5 mouse cellular contexts compared by ENCODE assay signal in the genomic region with DNA sequence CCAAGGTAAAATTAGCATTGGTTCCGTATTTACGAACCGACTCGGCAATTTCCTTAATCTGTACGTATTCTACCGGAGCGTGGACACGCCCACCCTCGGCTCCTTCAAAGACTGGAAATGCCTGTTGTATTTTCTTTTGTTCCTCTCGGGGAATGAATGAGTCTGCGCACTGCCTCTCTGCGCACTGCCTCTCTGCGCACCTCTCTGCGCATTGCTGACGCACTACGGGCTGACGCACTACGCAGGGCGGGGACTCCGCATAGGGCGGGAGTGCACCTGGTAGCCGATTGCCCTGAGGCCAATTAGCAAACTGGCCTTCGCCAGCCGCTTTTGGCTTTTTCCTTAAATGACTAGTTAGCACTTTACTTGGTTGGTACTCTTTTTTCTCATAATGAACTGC.
DNase-seq lines count a peak whose midpoint lies in the region; TF ChIP-seq lines count a peak whose summit lies in the region.
"Not testable (repeated sequence)": the region's sequence is repeated elsewhere in the genome, so short reads cannot be mapped to it uniquely, and the experiment has no call there.

No protein-coding gene starts in this region.

- not testable (repeated sequence) for H3K36me3 ChIP-seq in kidney, adult 2 months (ENCODE audit: control insufficient read depth, insufficient read depth, low read length)

- not testable (repeated sequence) for TF ChIP-seq POLR2A in kidney, adult 2 months (IDR thresholded peaks at IDR 0.05; ENCODE audit: low read depth, low read length)

- not testable (repeated sequence) for H3K27ac ChIP-seq in kidney, adult 2 months (ENCODE audit: insufficient read depth, low read depth, low read length)

- H3K4me1 ChIP-seq in kidney, adult 2 months (ENCODE audit: control insufficient read depth, insufficient read depth, low read length) = not testable (repeated sequence)

- DNase-seq in heart, adult 8-10 months (ENCODE audit: low spot score) = peak; percentile 11
- peak; percentile 58 for DNase-seq in kidney, adult 2 months
- peak; percentile 46 for DNase-seq in lung, postnatal 36 days
- peak; percentile 39 for DNase-seq in right cerebral cortex, postnatal 25 days
- peak; percentile 26 for DNase-seq in thymus, postnatal 25 days

- 95% methylated on average over 12 of the region's 24 CpGs for WGBS in kidney, adult 2 months

- H3K4me3 ChIP-seq in kidney, adult 2 months (ENCODE audit: insufficient read depth, low read depth, low read length) = not testable (repeated sequence)

- H3K27me3 ChIP-seq in kidney, adult 2 months (replicated peaks; ENCODE audit: control insufficient read depth, insufficient read depth, low read length) = not testable (repeated sequence)

- TF ChIP-seq CTCF in kidney, adult 2 months (conservative IDR thresholded peaks at IDR 0.05; ENCODE audit: insufficient read depth, insufficient read length, low read depth, low read length) = not testable (repeated sequence)
